Mouse (Mus musculus) liver, postnatal 0 days (tissue): ENCODE results near the gene Sptbn2.

Source experiments
- CTCF ChIP-seq: sonication (generic); IDR thresholded peaks from 2 replicates; pipeline ENCODE4 v1.5.1; 2016; ENCODE audit warnings: antibody characterized with exemption, low read depth
- EP300 ChIP-seq: IDR thresholded peaks from 2 replicates; pipeline ENCODE4 v1.6.1; 2016; ENCODE audit warnings: antibody characterized with exemption, low read depth, mild to moderate bottlenecking

- TF ChIP-seq EP300 (no peak), CTCF (no peak)
These were observed 36.8 kb downstream of the Sptbn2 start for GRCm38 (mm10) chr19:4747631-4748312.
